Mouse (Mus musculus) forebrain, postnatal 0 days (tissue): ENCODE results near the gene Sdcbp2. TPM values are rescaled to one million over a fixed set of nuclear protein-coding genes. Genes with fewer than 3 reads are reported as not detected.
A peak's percentile ranks its signal among the peaks of the same experiment; 100 is the strongest.
"Not testable (repeated sequence)": the region's sequence is repeated elsewhere in the genome, so short reads cannot be mapped to it uniquely, and the experiment has no call there.

Source experiments
- ATAC-seq: fragments of 200-750 bp; cut with Nextera tagmentation; 2 replicates; pipeline ENCODE4 v1.8.0; 2017; ENCODE audit warnings: mild to moderate bottlenecking, moderate library complexity
- DNase-seq: peaks from one replicate; pipeline ENCODE4 v3.0.0-alpha.2; 2015
- H3K27ac ChIP-seq: fragments of 300-500 bp; sonication (generic); 2 replicates; pipeline ENCODE4 v1.5.1; 2014; ENCODE audit warnings: low read depth, mild to moderate bottlenecking, antibody characterized with exemption, low read length, moderate library complexity, mixed read lengths
- H3K27me3 ChIP-seq: fragments of 300-500 bp; sonication (generic); 2 replicates; pipeline ENCODE4 v1.6.1; 2014; ENCODE audit warnings: mild to moderate bottlenecking, low read length, mixed read lengths; ENCODE audit not compliant: insufficient read depth
- H3K36me3 ChIP-seq: fragments of 300-500 bp; sonication (generic); 2 replicates; pipeline ENCODE4 v1.6.1; 2014; ENCODE audit warnings: mild to moderate bottlenecking, moderate library complexity; ENCODE audit not compliant: insufficient read depth
- H3K4me1 ChIP-seq: fragments of 300-500 bp; sonication (generic); 2 replicates; pipeline ENCODE4 v1.6.1; 2014; ENCODE audit warnings: antibody characterized with exemption; ENCODE audit not compliant: insufficient read depth
- H3K4me2 ChIP-seq: fragments of 300-500 bp; sonication (generic); 2 replicates; pipeline ENCODE4 v1.6.1; 2014; ENCODE audit warnings: low read depth, mild to moderate bottlenecking, moderate library complexity
- H3K4me3 ChIP-seq: fragments of 300-500 bp; sonication (generic); 2 replicates; pipeline ENCODE4 v1.5.1; 2014; ENCODE audit warnings: low read depth, low read length, mixed read lengths
- H3K9ac ChIP-seq: fragments of 300-500 bp; sonication (generic); 2 replicates; pipeline ENCODE4 v1.6.1; 2014; ENCODE audit warnings: mild to moderate bottlenecking
- H3K9me3 ChIP-seq: fragments of 300-500 bp; sonication (generic); 2 replicates; pipeline ENCODE4 v1.6.1; 2016; ENCODE audit warnings: low read length
- CTCF ChIP-seq: sonication (generic); IDR thresholded peaks from 2 replicates; pipeline ENCODE4 v1.5.1; 2016; ENCODE audit warnings: antibody characterized with exemption, control low read depth, low read depth
- WGBS: fragments of 180-500 bp; shearing (Covaris S2); extraction: QIAGEN DNeasy Blood & Tissue Kit; methylation state at CpG from one replicate; pipeline ENCODE4 v1.1.7; 2014; 5-methylcytosine and 5-hydroxymethylcytosine counted together
- polyA plus RNA-seq: library from polyadenylated mRNA; unstranded; fragments of >200 nt; fragmentation: Nextera tagmentation; extraction: Ambion mirVana; gene quantifications from 2 replicates; pipeline ENCODE4 v1.2.1, GENCODE M21; 2015
- total RNA-seq: library from RNA; depleted of rRNA; stranded (reverse); fragments of >200 nt; gene quantifications from 2 replicates; pipeline ENCODE4 v1.2.3, GENCODE M21; 2014

The Sdcbp2 gene
- total and polyA plus RNA-seq, 2 experiments from 2014 or later = 0.90 to 1.6 TPM

GRCm38 (mm10) chr2:151608435-151608834, 36.0 kb downstream of the Sdcbp2 start:
- TF ChIP-seq CTCF = no peak
- DNase-seq (no peak), ATAC-seq (no peak)
- no peaks in the 10 kb centered on the region for H3K36me3 ChIP-seq
- 47% methylated on average over 1 of the region's 1 CpGs for WGBS
- H3K27ac ChIP-seq = no peak overlapping the region
- no peak overlapping the region for H3K4me2 ChIP-seq
- peaks cover 13% of the 10 kb centered on the region; the same call in 1 of the 2 replicates for H3K4me1 ChIP-seq
- H3K27me3 ChIP-seq = no peaks in the 10 kb centered on the region
- no peaks in the 10 kb centered on the region for H3K9me3 ChIP-seq
- H3K9ac ChIP-seq = no peak overlapping the region
- H3K4me3 ChIP-seq = no peak overlapping the region

GRCm38 (mm10) chr2:151609974-151610373, 37.6 kb downstream of the Sdcbp2 start:
- ATAC-seq = no peak

GRCm38 (mm10) chr2:151615779-151616178, 43.4 kb downstream of the Sdcbp2 start:
- not testable (repeated sequence) for H3K4me3 ChIP-seq, H3K27ac ChIP-seq, H3K36me3 ChIP-seq, H3K9me3 ChIP-seq, H3K4me2 ChIP-seq, DNase-seq, H3K27me3 ChIP-seq, H3K4me1 ChIP-seq, H3K9ac ChIP-seq
- 60% methylated on average over 7 of the region's 8 CpGs for WGBS
- peak; percentile 70 for ATAC-seq

More at GRCm38 (mm10) chr2:151609974-151610373, 37.6 kb downstream of the Sdcbp2 start:
- no peak for DNase-seq
- H3K9ac ChIP-seq = no peak overlapping the region
- no peaks in the 10 kb centered on the region for H3K36me3 ChIP-seq
- H3K4me3 ChIP-seq = no peak overlapping the region
- no peaks in the 10 kb centered on the region for H3K9me3 ChIP-seq
- H3K4me1 ChIP-seq = peaks cover 4% of the 10 kb centered on the region; the same call in 1 of the 2 replicates
- H3K27me3 ChIP-seq = no peaks in the 10 kb centered on the region
- H3K4me2 ChIP-seq = no peak overlapping the region
- no peak overlapping the region for H3K27ac ChIP-seq
- WGBS = 27% methylated on average over 3 of the region's 3 CpGs
- TF ChIP-seq CTCF = no peak

- Histone ChIP-seq H3K4me1 (no peaks in the 10 kb centered on the region), H3K4me3 (no peak overlapping the region), H3K27ac (0 out of 2 replicates have a peak overlapping the region, but pooled peaks have one; percentile 45), H3K4me2 (no peak overlapping the region), H3K9ac (no peak overlapping the region), H3K9me3 (no peaks in the 10 kb centered on the region), H3K36me3 (no peaks in the 10 kb centered on the region), H3K27me3 (no peaks in the 10 kb centered on the region)
- no peak for DNase-seq
- WGBS = 75% methylated on average over 6 of the region's 6 CpGs
- ATAC-seq = no peak
- no peak for TF ChIP-seq CTCF
Measured at GRCm38 (mm10) chr2:151616551-151617329, 44.3 kb downstream of the Sdcbp2 start.

GRCm38 (mm10) chr2:151623776-151624175, 51.4 kb downstream of the Sdcbp2 start:
- no peak overlapping the region for H3K4me2 ChIP-seq
- no peaks in the 10 kb centered on the region for H3K9me3 ChIP-seq
- no peaks in the 10 kb centered on the region for H3K36me3 ChIP-seq
- H3K27ac ChIP-seq = no peak overlapping the region
- no peaks in the 10 kb centered on the region for H3K4me1 ChIP-seq
- ATAC-seq (no peak), DNase-seq (no peak)
- H3K9ac ChIP-seq = no peak overlapping the region
- H3K4me3 ChIP-seq = no peak overlapping the region
- WGBS = 76% methylated on average over 3 of the region's 3 CpGs
- H3K27me3 ChIP-seq = no peaks in the 10 kb centered on the region
- no peak for TF ChIP-seq CTCF

GRCm38 (mm10) chr2:151626296-151626695, 53.9 kb downstream of the Sdcbp2 start:
- 94% methylated on average over 7 of the region's 7 CpGs for WGBS
- H3K4me1 ChIP-seq = no peaks in the 10 kb centered on the region
- no peak for DNase-seq
- H3K4me3 ChIP-seq = no peak overlapping the region
- H3K27ac ChIP-seq = no peak overlapping the region
- no peak overlapping the region for H3K9ac ChIP-seq
- no peak overlapping the region for H3K4me2 ChIP-seq
- ATAC-seq = no peak
- no peaks in the 10 kb centered on the region for H3K9me3 ChIP-seq
- H3K27me3 ChIP-seq = no peaks in the 10 kb centered on the region
- no peaks in the 10 kb centered on the region for H3K36me3 ChIP-seq
- TF ChIP-seq CTCF = no peak

- Histone ChIP-seq H3K4me2 (no peak overlapping the region), H3K4me3 (no peak overlapping the region), H3K9ac (no peak overlapping the region), H3K27ac (no peak overlapping the region), H3K9me3 (no peaks in the 10 kb centered on the region), H3K36me3 (no peaks in the 10 kb centered on the region), H3K27me3 (no peaks in the 10 kb centered on the region), H3K4me1 (no peaks in the 10 kb centered on the region)
- no peak for DNase-seq
- 72% methylated on average over 3 of the region's 3 CpGs for WGBS
- no peak for ATAC-seq
- TF ChIP-seq CTCF = no peak
Measured at GRCm38 (mm10) chr2:151628011-151628410, 55.6 kb downstream of the Sdcbp2 start.
